Mouse (Mus musculus): ENCODE data around the gene C9orf72.
A peak's percentile ranks its signal among the peaks of the same experiment; 100 is the strongest.
"Not testable (repeated sequence)": the region's sequence is repeated elsewhere in the genome, so short reads cannot be mapped to it uniquely, and the experiment has no call there.

The C9orf72 gene

GRCm38 (mm10) chr4:35225734-35226495, at the start of gene C9orf72:
TSS of gene C9orf72 (minus strand) at chr4:35226175.
- DNase-seq (ENCODE audit: low read depth): peak; percentile 99

- DNase-seq (ENCODE audit: low read depth): no peak
These were observed 33.0 kb upstream of the C9orf72 start for GRCm38 (mm10) chr4:35259006-35259405.

GRCm38 (mm10) chr4:35244023-35244422, 18.0 kb upstream of the C9orf72 start:
- no peak for DNase-seq (ENCODE audit: low read depth)

GRCm38 (mm10) chr4:35241735-35242134, 15.8 kb upstream of the C9orf72 start:
- no peak for DNase-seq (ENCODE audit: low read depth)

- DNase-seq (ENCODE audit: low read depth): no peak
These were observed 12.7 kb upstream of the C9orf72 start for GRCm38 (mm10) chr4:35238696-35239095.

- not testable (repeated sequence) for DNase-seq (ENCODE audit: low read depth)
These were observed 12.3 kb upstream of the C9orf72 start for GRCm38 (mm10) chr4:35238240-35238639.

- DNase-seq (ENCODE audit: low read depth): no peak
These were observed 10.3 kb upstream of the C9orf72 start for GRCm38 (mm10) chr4:35236313-35236712.

- DNase-seq (ENCODE audit: low read depth): no peak
These were observed 2.3 kb upstream of the C9orf72 start for GRCm38 (mm10) chr4:35228260-35228659.

- DNase-seq (ENCODE audit: low read depth): no peak
These were observed 569 bp upstream of the C9orf72 start for GRCm38 (mm10) chr4:35226496-35226992.

GRCm38 (mm10) chr4:35225141-35225733, 738 bp downstream of the C9orf72 start:
- DNase-seq (ENCODE audit: low read depth): peak; percentile 53

GRCm38 (mm10) chr4:35224101-35224500, 1.9 kb downstream of the C9orf72 start:
- peak; percentile 13 for DNase-seq (ENCODE audit: low read depth)

- no peak for DNase-seq (ENCODE audit: low read depth)
These were observed 2.5 kb downstream of the C9orf72 start for GRCm38 (mm10) chr4:35223376-35223988.

GRCm38 (mm10) chr4:35221903-35222302, 4.1 kb downstream of the C9orf72 start:
- DNase-seq (ENCODE audit: low read depth): no peak

GRCm38 (mm10) chr4:35221131-35221530, 4.8 kb downstream of the C9orf72 start:
- DNase-seq (ENCODE audit: low read depth): no peak

- DNase-seq (ENCODE audit: low read depth): no peak
These were observed 5.8 kb downstream of the C9orf72 start for GRCm38 (mm10) chr4:35220108-35220731.

- no peak for DNase-seq (ENCODE audit: low read depth)
These were observed 21.3 kb downstream of the C9orf72 start for GRCm38 (mm10) chr4:35204659-35205058.

GRCm38 (mm10) chr4:35203724-35204123, 22.3 kb downstream of the C9orf72 start:
- DNase-seq (ENCODE audit: low read depth): no peak

GRCm38 (mm10) chr4:35201700-35202099, 24.3 kb downstream of the C9orf72 start:
- DNase-seq (ENCODE audit: low read depth): no peak

- peak; percentile 51 for DNase-seq (ENCODE audit: low read depth)
These were observed 33.2 kb downstream of the C9orf72 start for GRCm38 (mm10) chr4:35192725-35193124.

- no peak for DNase-seq (ENCODE audit: low read depth)
These were observed 36.2 kb downstream of the C9orf72 start for GRCm38 (mm10) chr4:35189794-35190193.

GRCm38 (mm10) chr4:35187617-35188326, 38.2 kb downstream of the C9orf72 start:
- DNase-seq (ENCODE audit: low read depth): no peak

Data from naive thymus-derived CD4-positive, alpha-beta T cell, adult 2 months (primary cell).